Mouse (Mus musculus) kidney, adult 11 months (tissue): Measurements from ENCODE around the gene Tmem150c.

Experiments
- DNase-seq: peaks from one replicate; pipeline ENCODE4 v3.0.0; 2022

The Tmem150c gene

DNA sequence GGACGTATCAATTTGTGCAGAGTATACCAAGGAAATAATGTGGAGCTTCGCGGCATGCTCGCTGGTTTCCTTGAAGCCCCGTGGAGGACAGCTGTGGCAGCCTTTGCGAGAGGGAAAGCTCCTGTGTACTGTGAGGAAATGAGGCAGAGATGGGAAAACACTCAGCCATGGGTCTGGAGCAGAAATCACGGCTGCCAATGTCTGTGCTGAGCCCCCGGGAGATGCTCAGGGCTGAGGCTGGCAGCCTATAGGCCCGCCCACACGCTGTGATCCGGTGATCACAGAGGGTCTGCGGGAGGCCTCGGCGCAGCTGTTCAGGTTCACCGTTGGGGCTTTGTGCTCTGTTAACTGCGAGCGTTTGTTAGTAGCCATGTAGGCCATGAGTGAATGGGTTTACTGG lies 68.0 kb downstream of the Tmem150c start:
- no peak for DNase-seq

DNA sequence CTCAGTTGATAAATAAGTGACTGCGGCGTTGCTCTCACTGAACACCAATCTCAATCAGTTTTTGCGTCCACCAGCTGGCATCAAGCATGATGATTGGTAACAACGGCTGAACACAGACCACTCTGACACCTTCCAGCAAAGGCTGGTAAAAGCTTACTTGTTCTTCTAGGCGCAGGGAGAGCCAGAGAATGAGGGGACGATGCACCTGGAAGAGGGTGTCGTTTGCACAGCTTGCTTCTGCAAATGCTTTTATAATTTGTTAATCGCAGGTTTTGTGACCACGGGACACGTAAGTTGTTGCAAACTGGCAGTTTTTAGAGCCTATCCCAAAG lies 68.4 kb downstream of the Tmem150c start:
- no peak for DNase-seq

DNA sequence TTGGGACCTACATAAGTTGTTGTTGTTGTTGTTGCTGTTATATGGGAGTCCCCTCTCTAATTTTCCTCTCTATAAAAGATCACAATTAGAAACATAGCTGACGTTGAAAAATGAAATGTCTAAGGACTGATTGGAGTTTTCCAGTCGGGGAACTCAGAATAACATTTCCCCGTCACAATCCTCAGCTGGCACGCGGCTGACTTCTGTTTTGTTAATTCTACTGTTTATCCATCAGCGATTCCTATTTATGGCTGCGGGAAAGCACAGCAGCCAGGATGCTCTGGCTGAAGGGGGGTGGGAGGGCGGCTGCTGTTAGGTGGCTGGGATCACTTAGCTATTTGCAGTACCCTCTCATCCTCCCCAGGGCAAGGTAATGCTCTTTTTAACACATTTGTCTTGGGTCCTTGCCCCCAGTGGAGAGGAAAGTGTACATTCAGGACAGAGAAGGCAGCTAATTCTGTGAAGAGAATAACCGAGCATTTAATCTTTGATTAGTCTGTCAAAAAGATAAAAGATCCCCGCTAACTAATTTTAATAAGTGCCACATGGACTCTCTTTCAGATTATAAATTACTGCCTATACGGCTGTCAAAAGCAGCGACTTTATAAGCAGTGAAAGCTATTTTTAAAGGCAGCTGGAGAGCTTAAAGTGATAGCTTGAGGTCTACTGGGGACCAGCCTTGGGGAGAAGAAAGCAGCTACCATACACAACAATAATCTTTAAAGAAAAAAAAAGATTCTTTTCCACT lies 68.9 kb downstream of the Tmem150c start:
- no peak for DNase-seq

DNA sequence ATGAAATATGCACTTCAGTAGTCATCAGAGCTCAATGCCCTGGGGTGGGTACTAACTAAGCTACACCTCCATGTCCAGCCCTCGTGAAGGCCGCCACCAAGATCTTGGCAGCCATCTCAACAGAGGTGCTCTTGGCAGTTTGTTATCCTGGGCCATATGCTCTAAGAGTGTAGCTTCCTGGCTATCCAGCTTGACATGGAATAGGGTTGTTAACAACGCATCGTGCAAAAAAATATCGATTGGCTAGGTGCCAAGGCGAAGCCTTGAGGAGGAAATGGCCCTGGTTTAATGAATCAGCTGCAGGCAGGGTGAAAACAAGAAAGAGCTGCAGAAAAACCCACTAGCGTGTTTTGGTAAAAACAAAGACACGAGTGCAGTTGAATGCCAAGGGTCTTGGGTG lies 74.5 kb downstream of the Tmem150c start:
- no peak for DNase-seq

DNA sequence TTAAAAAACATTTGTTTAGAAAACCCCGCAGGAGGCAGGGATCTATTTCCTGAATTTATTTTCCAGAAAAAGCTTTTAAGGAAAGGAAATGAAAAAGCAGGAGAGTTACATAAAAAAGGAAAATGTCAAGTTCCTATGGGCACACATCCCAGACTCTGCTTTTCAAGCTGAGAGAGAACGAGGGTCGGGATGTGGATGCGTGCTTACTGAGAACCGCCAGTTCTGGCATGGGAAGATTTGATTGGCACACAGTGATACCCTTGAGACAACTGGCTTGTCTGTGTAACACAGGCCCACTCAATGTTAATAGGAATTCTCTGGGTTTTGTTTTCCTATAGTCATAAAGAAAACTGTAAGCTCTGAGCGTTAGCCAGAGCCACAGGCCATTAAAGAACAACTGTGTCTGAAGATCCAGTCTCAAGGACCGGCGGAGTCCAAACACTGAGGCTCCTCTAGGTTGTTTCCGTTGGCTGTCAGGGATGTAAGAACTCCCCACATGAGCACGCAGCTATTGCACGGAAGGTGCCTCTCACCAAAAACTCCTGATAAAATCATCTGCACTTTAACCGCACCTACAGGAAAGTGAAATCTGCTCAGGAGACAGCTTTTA lies 75.5 kb downstream of the Tmem150c start:
- no peak for DNase-seq

DNA sequence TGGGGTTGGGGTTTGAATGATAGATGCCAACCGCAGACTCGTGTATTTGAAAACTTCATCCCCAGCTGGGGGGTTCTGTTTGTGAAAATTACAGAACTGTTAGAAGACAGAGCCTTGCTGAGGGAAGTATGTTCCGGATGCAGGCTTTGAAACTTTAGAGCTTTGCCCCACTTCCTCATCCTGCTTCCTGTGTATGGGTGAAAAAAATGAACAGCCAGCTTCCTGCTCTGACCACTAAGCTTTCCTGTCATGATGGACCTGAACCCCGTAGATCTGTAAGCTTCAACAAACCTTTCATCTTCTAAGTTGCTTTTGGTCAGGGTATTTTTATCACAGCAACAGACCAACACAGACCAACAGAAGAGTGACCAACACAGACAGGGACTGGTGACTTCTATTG lies 77.6 kb downstream of the Tmem150c start:
- no peak for DNase-seq

DNA sequence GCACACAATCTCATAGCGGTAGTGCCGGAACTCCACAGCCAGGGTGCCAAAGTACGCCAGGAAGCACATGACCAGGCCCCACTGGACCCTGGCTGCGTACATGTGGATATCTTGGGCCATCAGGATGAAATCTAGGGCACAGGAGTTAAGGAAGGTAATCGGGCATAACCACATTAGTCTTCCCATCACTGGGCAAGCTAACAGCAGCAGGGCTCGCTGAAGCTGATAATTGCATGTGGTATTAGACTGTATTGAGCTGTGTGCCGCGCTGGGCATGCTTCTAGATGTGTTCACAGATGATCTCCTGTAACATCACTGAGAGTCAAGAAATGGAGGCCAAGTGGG lies 79.7 kb downstream of the Tmem150c start:
- DNase-seq: no peak

DNA sequence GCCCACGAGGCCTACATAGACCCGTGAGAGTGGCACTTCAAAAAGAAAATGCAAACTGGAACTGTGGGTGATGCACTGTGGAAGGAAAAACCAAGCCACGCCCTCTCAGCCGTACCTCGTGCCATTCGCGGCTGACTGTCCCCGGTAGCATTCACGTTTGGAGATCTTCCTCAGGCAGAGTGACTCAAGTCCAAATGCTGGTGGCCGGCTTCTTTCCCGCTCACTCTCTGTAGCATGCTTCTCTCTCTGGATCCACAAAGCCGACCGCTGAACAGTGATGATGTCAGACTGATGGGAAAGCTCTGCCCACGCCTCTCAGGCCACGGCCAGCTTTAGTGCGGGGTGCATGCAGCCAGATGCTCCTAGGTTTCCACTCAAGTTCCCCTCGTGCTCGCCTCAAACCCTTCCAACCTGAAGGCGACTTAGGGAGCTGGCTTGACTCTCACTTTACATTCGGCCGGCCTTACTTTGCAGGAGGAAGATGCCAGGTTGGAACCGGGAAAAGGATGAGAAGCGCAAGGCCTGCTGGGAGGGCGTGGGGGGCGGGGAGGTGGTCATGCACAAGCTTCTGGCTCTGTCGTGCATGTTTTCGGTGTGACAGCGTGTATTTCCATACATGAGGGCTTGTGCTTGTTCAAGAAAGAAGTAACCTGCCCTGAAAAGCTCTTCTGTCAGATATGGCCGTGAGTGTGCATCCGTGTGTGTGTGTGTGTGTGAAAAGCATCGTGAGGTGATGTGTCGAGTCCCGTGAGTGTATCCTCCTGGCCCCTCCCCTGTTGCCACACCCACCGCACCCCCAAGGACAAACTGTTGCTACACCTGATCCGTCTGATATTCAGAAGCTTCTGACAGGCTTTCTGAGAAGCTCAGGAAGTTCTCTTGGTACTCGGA lies 80.3 kb downstream of the Tmem150c start:
- no peak for DNase-seq

DNA sequence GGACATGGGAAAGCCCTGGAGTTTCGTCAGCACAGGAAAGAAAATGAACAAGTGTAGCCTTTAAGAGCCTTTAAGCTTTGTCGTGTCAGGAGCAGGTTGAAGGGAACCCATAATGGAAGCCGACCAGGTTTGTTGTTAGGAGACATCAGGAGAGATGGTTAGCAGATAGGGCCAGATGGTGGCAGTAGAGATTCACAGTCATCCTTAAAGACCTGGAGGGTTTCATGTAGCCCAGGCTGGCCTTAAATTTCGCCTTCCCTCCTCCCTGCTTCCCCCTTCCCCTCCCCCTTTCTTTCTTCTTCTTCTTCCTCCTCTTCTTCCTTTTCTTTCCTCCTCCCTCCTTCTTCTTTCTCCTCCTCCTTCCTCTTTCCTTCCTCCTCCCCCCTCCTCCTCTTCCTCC lies 85.0 kb downstream of the Tmem150c start:
- DNase-seq: no peak

DNA sequence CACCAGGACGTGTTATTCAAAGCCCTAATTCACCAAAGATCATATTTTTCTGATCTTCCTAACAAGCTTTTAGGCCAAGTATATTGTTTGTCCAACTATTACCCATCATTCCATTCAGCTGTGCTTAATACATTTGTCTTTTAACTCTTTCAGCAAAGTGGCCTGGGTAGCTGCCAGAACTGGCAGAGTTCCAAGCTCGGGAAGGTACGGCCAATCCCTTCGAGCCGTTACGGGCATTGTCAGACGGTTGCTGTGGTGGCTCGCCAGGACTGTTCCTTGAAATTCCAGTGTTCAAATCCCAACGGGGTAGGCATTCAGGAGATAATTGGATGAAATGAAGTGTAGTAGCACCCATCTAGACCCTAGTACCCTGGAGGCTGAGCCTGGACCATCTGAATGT lies 87.1 kb downstream of the Tmem150c start:
- DNase-seq: no peak

DNA sequence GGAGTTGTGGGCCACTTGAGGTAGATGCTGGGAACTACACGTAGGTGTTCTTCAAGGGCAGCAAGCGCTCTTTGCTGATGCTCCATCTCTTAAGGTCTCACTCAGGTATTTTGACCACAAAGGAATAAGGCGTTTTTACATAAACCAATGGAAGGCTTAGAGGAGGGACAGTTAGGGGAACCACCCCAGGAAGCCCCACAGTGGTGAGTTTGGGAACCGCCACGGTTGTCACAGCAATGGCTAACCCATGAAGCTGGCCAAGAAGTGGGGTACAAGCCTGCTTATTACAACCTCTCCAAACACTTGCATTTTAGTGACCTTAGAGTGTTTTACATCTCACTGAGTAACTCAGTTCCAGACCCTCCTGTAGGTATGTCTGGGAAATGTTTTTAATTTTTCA lies 88.1 kb downstream of the Tmem150c start:
- DNase-seq: no peak

DNA sequence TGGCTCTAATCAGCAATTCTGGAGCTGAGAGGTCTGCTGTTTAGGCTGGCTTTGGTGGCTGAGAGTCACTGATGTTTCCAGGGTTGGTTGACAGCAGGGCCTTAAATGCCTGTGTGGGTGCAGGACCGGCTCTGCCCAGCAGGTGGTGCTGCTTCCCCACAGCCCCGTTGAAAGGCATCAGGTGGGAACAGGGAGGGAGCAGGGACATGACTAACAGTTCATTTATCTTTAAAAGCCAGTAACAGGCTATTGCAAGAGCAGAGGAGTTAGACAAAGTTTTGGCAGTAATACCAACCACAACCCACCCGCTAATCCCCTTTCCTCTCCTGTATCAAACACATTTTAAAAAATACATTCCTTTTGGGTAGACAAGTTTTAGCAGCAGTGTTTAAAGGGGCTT lies 89.4 kb downstream of the Tmem150c start:
- peak; percentile 45 for DNase-seq

DNA sequence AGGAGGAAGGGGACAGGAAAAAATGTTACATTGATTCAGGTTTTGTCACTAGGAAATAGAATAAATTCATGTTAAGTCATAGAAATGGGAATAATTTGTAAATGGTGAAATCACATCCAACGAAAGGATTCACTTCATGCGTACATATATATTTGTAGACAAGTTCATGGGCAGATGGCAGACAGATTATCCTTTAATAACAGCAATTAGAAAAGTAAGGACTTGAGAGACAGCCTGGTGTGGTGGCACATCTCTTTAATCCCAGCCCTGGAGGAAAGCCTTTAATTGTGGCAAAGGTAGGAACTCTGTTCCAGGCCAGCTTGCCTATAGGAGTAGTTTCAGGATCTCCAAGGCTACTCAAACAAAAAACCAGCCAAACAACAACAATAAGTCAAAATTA lies 90.1 kb downstream of the Tmem150c start:
- no peak for DNase-seq

DNA sequence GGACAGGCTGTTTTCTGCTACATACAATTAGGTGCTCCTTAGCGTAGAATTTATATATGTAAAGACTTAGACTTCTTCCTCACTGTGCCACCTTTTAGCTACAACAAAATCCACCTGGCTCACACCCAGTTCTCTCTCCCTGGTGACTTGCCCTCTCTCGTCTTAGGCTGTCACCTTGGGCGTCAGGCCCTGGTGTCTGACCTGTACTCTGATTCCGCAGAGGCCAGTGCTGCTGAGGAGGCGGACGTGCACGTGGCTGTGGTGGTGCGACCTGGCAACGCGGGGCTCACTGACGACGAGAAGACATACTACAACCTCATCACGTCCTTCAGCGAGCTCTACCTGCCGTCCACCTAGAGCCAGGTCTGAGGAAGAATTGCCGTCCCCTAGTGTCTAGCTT lies 92.0 kb downstream of the Tmem150c start:
- DNase-seq: no peak

DNA sequence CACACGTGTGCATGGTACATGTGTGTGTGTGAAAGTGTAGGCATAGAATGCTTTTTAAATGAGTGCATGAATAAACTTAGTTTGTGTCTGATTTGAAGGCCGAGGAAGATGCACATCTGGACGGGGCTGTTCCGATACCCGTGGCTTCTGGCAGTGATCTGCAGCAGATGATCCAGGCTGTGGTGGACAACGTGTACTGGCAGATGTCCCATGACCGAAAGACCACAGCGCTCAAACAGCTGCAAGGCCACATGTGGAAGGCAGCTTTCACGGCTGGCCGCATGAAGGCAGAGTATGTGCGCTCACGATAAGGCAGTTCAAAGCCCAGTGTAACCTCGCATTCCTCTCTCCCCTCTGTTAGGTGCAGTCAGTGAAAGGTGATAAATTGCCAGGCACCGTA lies 98.7 kb downstream of the Tmem150c start:
- DNase-seq: no peak

DNA sequence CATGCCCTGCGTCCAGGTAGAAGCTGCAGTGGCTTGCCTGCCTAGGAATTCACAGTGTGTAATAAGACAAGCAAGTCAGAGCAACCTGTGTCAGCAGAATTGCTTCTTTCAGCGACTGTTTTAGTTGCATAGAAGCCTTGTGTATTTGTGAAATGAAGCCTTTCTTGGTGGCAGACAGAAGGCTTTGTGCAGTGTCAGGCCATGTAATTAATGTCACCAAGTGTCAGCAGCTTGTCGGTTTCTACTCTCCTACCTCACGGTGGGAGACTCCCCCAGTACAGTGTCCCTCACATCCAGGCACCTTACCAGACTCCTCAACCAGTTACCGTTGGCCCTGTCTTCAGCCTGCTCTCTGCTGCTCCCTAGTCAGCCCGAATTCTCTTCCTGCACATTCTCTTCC lies 100.3 kb downstream of the Tmem150c start:
- DNase-seq: no peak

DNA sequence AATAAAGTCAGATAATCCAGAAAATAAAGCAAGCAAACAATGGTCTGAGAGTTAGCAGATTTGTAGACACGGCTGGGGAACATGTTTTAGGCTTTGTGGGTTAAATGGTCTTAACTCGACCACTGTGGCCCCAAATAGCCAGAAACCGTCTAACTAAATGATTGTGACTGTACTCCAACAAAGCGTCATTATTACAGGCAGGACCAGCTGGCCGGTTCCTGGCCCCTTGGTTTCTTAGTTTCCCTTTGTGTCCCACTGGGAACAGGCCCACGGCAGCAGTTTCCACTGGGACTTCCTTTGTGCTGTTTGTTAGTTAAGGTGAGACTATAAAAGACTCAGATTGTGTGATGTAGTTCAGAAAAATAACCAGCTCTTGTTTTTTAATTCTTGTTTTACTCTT lies 100.9 kb downstream of the Tmem150c start:
- DNase-seq: no peak

DNA sequence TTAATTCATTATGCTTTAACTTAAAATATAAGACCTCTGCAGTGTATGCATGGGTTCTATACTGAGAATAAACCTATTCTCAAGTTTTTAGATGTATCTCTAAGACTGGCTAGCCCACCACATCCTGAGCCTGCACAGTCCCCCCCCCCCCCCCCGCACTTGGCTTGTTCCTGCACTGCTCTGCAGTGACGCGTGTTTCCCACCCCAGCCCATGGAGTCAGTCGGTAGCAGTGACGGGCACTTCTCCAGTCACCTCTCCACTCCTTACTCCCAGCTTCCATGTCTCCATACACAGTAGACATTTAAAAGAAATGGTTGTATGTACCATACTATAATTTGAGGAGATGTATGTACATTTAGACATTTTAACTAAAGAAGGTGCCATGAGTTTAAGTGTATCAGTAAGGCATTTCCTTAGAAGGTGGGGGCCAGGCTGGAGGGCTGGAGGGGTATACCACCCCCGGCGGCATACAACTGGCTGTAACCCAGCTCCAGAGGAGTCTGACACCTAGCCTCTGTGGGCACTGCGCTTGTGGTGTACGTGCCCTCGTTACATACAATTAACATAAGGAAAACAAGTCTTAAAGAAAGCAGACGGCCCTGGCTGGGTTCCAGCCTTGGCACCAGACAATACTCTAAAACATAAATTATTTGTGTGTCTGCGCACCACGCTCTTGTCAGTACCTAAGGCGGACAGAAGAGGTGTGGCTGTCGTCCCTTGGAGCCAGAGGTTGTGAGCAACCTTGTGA lies 102.0 kb downstream of the Tmem150c start:
- DNase-seq: no peak

DNA sequence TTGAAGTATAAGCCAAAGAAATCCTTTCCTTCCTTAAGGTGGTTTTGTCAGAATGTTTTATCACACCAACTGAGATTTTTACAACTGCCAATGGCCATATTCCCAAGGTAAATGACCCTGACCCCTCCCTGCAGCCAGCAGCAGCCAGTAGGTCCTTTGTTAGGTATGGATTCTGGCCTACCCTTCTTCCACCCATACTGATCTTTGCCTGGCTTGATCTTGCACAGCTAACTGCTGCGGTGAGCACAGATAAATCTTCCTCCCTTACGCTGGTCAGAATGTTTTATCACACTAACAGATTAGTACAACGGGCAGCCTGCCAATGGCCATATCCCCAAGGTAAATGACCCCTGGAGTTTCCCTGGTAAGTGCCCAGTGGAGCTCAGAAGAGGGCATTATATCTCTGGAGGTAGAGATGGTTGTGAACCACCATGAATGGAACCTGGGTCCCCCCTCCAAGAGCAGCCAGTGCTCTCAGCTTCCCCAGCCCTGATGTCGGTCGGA lies 103.7 kb downstream of the Tmem150c start:
- DNase-seq: no peak

DNA sequence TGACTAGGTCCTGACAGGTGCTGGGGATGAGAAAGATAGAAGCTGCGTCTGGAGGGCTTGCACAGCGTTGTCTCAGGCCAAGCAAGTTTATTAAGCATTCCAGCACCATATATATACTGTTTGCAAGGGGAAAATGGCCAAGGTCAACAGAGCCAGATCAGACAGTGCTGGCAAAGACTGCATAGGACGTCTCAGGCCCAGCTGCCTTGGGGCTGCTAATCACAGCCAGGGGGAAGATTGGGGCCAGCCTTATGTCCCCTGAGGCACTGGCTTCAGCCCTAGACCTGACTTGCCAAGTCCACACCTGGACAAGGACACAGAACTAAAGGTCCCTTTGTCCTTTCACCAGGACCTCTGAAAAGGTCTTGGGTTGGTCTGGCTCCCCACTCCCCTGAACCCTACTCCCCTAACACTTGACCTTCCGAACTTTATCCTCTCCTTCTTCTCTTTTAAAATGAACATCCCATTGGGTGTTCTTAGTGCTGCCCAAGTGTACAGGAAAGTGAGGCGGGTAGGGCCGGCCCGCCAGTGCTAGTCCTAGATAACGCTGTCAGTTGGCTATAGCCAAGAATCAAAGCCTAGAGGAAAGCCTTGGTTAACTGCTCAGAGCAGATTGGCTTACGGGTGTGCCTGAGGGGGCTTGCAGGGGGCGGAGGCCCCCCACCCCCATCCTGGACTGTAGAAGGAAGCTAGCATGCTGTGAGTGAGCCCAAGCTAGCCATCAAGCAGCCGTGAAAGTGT lies 104.6 kb downstream of the Tmem150c start:
- no peak for DNase-seq

DNA sequence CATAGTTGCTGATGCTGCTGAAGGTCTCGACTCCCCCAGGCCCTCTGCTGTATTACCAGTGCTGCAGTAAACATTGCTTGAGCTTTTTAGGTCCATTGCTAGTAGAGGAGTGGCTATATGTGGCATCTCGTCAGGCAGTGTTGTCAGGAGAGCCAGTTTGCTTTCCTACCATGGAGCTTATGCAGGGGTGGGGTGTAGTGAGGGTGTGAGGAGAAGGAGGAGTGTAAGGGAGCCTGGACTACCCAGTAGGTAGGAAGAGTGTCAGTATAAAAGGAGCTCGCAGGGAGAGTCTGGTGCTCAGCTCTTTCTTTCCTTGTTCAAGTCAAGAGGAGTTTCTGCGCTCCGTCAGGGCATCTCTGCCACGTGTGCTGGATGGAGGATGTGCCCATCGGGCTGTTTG lies 106.9 kb downstream of the Tmem150c start:
- DNase-seq: no peak

DNA sequence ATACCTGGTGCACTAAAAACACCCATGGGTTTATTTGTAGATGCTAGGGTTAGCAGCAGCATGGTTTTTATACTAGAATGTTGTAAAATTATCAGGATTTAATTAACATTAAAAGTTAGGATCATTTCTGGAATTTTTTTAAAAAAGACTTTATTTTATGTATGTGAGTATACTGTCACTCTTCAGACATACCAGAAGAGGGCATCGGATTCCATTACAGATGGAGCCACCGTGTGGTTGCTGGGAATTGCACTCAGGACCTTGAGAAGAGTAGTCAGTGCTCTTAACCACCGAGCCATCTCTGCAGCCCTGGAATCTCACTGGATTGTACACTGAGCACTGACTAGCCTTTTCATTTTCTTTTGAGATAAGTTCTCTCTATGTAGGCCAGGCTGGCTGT lies 109.7 kb downstream of the Tmem150c start:
- no peak for DNase-seq

DNA sequence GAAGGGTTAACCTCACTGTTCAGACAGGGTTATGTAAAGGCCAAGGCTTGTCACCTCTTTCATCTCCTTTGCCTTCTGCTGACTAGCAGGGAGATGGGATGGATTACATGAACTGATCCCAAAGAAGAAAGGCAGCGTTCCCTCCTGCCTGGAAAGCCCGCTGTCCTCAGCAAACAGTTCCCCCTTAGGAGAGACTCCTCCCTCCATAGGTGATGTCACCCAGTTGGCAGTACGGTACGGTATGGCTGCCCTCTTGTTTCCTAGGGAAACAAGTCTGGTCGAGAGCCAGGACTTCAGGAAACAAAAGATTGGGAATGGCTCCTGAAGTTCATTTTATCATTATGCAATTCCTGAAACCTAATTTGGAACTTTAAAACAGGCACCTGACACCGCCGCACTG lies 111.7 kb downstream of the Tmem150c start:
- DNase-seq: no peak
